Mouse (Mus musculus) spleen, embryonic (tissue): ENCODE results near the gene Fam19a3.
"Not testable (repeated sequence)": the region's sequence is repeated elsewhere in the genome, so short reads cannot be mapped to it uniquely, and the experiment has no call there.

Source experiments
- CTCF ChIA-PET: fragments of 350-600 bp; sonication (Branson Sonifier 250); formaldehyde crosslinking; loops from one replicate; lab custom pipeline; 2022; lab: Charles Lee

Gene Fam19a3

GRCm38 (mm10) chr3:104765021-104765420 lies 16.6 kb downstream of the Fam19a3 start:
- CTCF ChIA-PET: interaction anchor here (0.6 kb wide), 1 partner anchor 196 kb away, joined by 3 read pairs; no protein-coding TSS in a partner anchor

- CTCF ChIA-PET: interaction anchor here (0.6 kb wide), 1 partner anchor 139 kb away, joined by 3 read pairs; no protein-coding TSS in a partner anchor
Measured at GRCm38 (mm10) chr3:104762103-104762863, 19.4 kb downstream of the Fam19a3 start.

- CTCF ChIA-PET: no interaction called here
Measured at GRCm38 (mm10) chr3:104758869-104759268, 22.8 kb downstream of the Fam19a3 start.

GRCm38 (mm10) chr3:104758406-104758805 lies 23.2 kb downstream of the Fam19a3 start:
- CTCF ChIA-PET: no interaction called here

GRCm38 (mm10) chr3:104752845-104753244 lies 28.8 kb downstream of the Fam19a3 start:
- CTCF ChIA-PET: not testable (repeated sequence)

GRCm38 (mm10) chr3:104743864-104744263 lies 37.8 kb downstream of the Fam19a3 start:
- CTCF ChIA-PET: no interaction called here

- CTCF ChIA-PET: no interaction called here
Measured at GRCm38 (mm10) chr3:104743161-104743560, 38.5 kb downstream of the Fam19a3 start.

- CTCF ChIA-PET: no interaction called here
Measured at GRCm38 (mm10) chr3:104741954-104742353, 39.7 kb downstream of the Fam19a3 start.

- CTCF ChIA-PET: no interaction called here
Measured at GRCm38 (mm10) chr3:104734654-104735053, 47.0 kb downstream of the Fam19a3 start.

GRCm38 (mm10) chr3:104732907-104733306 lies 48.7 kb downstream of the Fam19a3 start:
- CTCF ChIA-PET: no interaction called here

- CTCF ChIA-PET: no interaction called here
Measured at GRCm38 (mm10) chr3:104729270-104729839, 52.3 kb downstream of the Fam19a3 start.
